Mouse (Mus musculus): Measurements from ENCODE around the gene Rpl3.
"Not testable (repeated sequence)": the region's sequence is repeated elsewhere in the genome, so short reads cannot be mapped to it uniquely, and the experiment has no call there.

Rpl3 gene

GRCm38 (mm10) chr15:80091121-80091955 is at the start of gene Rpl3, which contains the start of gene Syngr1:
TSS of gene Rpl3 (minus strand) at chr15:80091868.
TSS of gene Syngr1 (plus strand) at chr15:80091334.
- in situ Hi-C loops (cut with MseI, MboI), result no loop called here

- in situ Hi-C loops (cut with MseI, MboI), result no loop called here
Observed at GRCm38 (mm10) chr15:80140878-80141277, 49.2 kb upstream of the Rpl3 start.

- in situ Hi-C loops (cut with MseI, MboI), result no loop called here
Observed at GRCm38 (mm10) chr15:80140302-80140701, 48.6 kb upstream of the Rpl3 start.

GRCm38 (mm10) chr15:80137945-80138791 is 46.5 kb upstream of the Rpl3 start:
- in situ Hi-C loops (cut with MseI, MboI), result no loop called here

GRCm38 (mm10) chr15:80136645-80137044 is 45.0 kb upstream of the Rpl3 start:
- in situ Hi-C loops (cut with MseI, MboI), result no loop called here

- in situ Hi-C loops (cut with MseI, MboI), result no loop called here
Observed at GRCm38 (mm10) chr15:80135499-80135898, 43.8 kb upstream of the Rpl3 start.

GRCm38 (mm10) chr15:80134450-80134847 is 42.8 kb upstream of the Rpl3 start:
- in situ Hi-C loops (cut with MseI, MboI), result no loop called here

- in situ Hi-C loops (cut with MseI, MboI), result no loop called here
Observed at GRCm38 (mm10) chr15:80133682-80134449, 42.2 kb upstream of the Rpl3 start.

GRCm38 (mm10) chr15:80132993-80133586 is 41.4 kb upstream of the Rpl3 start, which contains the start of gene Tab1:
TSS of gene Tab1 (plus strand) at chr15:80133127.
- in situ Hi-C loops (cut with MseI, MboI), result no loop called here

GRCm38 (mm10) chr15:80132452-80132851 is 40.8 kb upstream of the Rpl3 start:
- in situ Hi-C loops (cut with MseI, MboI), result no loop called here

GRCm38 (mm10) chr15:80131421-80131820 is 39.8 kb upstream of the Rpl3 start:
- in situ Hi-C loops (cut with MseI, MboI), result no loop called here

GRCm38 (mm10) chr15:80130689-80131088 is 39.0 kb upstream of the Rpl3 start:
- in situ Hi-C loops (cut with MseI, MboI), result no loop called here

- in situ Hi-C loops (cut with MseI, MboI), result no loop called here
Observed at GRCm38 (mm10) chr15:80129982-80130381, 38.3 kb upstream of the Rpl3 start.

GRCm38 (mm10) chr15:80127191-80127590 is 35.5 kb upstream of the Rpl3 start:
- in situ Hi-C loops (cut with MseI, MboI), result no loop called here

GRCm38 (mm10) chr15:80124651-80125050 is 33.0 kb upstream of the Rpl3 start:
- in situ Hi-C loops (cut with MseI, MboI), result no loop called here

- in situ Hi-C loops (cut with MseI, MboI), result not testable (repeated sequence)
Observed at GRCm38 (mm10) chr15:80122431-80122830, 30.8 kb upstream of the Rpl3 start.

- in situ Hi-C loops (cut with MseI, MboI), result no loop called here
Observed at GRCm38 (mm10) chr15:80121721-80122325, 30.2 kb upstream of the Rpl3 start.

- in situ Hi-C loops (cut with MseI, MboI), result no loop called here
Observed at GRCm38 (mm10) chr15:80119076-80119475, 27.4 kb upstream of the Rpl3 start.

- in situ Hi-C loops (cut with MseI, MboI), result no loop called here
Observed at GRCm38 (mm10) chr15:80117154-80117553, 25.5 kb upstream of the Rpl3 start.

GRCm38 (mm10) chr15:80115866-80116794 is 24.5 kb upstream of the Rpl3 start:
- in situ Hi-C loops (cut with MseI, MboI), result no loop called here
